Mouse (Mus musculus) kidney, adult 2 months (tissue): ENCODE measurements around the gene Olfr824. TPM values are rescaled to one million over a fixed set of nuclear protein-coding genes. Genes with fewer than 3 reads are reported as not detected.

Source experiments
- DNase-seq: peaks from one replicate; pipeline ENCODE4 v3.0.0; 2021
- H3K27ac ChIP-seq: fragments of 200-500 bp; 2 replicates; pipeline ENCODE4 v1.5.1; 2012; ENCODE audit warnings: low read depth, low read length, control low read depth, inconsistent platforms; ENCODE audit not compliant: insufficient read depth
- H3K27me3 ChIP-seq: fragments of 200-500 bp; replicated peaks from 2 replicates; pipeline ENCODE4 v1.6.1; 2012; ENCODE audit warnings: mild to moderate bottlenecking, moderate library complexity, low read length, inconsistent platforms; ENCODE audit not compliant: control insufficient read depth, insufficient read depth
- H3K36me3 ChIP-seq: fragments of 200-500 bp; 2 replicates; pipeline ENCODE4 v1.6.1; 2012; ENCODE audit warnings: mild to moderate bottlenecking, moderate library complexity, low read length, inconsistent platforms; ENCODE audit not compliant: control insufficient read depth, insufficient read depth
- H3K4me1 ChIP-seq: fragments of 200-500 bp; 2 replicates; pipeline ENCODE4 v1.6.1; 2011; ENCODE audit warnings: low read length; ENCODE audit not compliant: control insufficient read depth, insufficient read depth
- H3K4me3 ChIP-seq: fragments of 200-500 bp; 2 replicates; pipeline ENCODE4 v1.5.1; 2011; ENCODE audit warnings: mild to moderate bottlenecking, low read depth, low read length, control low read depth; ENCODE audit not compliant: insufficient read depth
- CTCF ChIP-seq: fragments of 200-500 bp; conservative IDR thresholded peaks from 2 replicates; pipeline ENCODE4 v1.5.1; 2011; ENCODE audit warnings: low read depth, mild to moderate bottlenecking, control low read depth, low read length, moderate library complexity, mixed read lengths; ENCODE audit not compliant: insufficient read depth, insufficient read length
- POLR2A ChIP-seq: fragments of 200-500 bp; IDR thresholded peaks from one replicate; pipeline ENCODE4 v1.6.1; 2011; ENCODE audit warnings: low read depth, low read length, control low read depth
- WGBS: fragments of 180-500 bp; shearing (Covaris S2); methylation state at CpG from one replicate; pipeline ENCODE4 v1.1.7; 2018; 5-methylcytosine and 5-hydroxymethylcytosine counted together
- polyA plus RNA-seq: library from polyadenylated mRNA; depleted of rRNA; stranded (reverse); fragments of >200 nt; gene quantifications from 2 replicates; pipeline ENCODE4 v1.2.3, GENCODE M21; 2012; rRNA removed

Gene Olfr824
- polyA plus RNA-seq, 1 experiment: not detected

DNA sequence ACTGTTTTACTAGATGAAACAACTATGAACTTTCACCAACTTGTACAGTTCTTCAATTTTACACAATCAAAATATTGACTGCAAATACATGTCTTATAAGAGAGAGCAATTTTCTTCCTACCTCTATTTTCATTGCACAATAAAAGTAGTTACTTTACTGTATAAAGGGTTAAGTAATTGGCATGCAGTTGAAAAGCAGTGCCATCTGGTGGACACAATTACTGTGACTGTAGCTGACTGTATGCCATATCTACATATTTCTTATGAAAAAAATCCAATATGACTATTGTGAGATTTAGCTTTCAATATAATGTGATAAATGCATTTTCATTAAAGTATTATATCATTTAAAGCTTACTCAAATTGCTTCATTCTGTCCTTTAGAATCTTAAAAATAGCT is 33.7 kb downstream of the Olfr824 start:
- no peaks in the 10 kb centered on the region for H3K4me1 ChIP-seq
- H3K27me3 ChIP-seq: no peaks in the 10 kb centered on the region
- TF ChIP-seq CTCF (no peak), POLR2A (no peak)
- no peak overlapping the region for H3K27ac ChIP-seq
- DNase-seq: no peak
- H3K36me3 ChIP-seq: no peaks in the 10 kb centered on the region
- H3K4me3 ChIP-seq: no peak overlapping the region

DNA sequence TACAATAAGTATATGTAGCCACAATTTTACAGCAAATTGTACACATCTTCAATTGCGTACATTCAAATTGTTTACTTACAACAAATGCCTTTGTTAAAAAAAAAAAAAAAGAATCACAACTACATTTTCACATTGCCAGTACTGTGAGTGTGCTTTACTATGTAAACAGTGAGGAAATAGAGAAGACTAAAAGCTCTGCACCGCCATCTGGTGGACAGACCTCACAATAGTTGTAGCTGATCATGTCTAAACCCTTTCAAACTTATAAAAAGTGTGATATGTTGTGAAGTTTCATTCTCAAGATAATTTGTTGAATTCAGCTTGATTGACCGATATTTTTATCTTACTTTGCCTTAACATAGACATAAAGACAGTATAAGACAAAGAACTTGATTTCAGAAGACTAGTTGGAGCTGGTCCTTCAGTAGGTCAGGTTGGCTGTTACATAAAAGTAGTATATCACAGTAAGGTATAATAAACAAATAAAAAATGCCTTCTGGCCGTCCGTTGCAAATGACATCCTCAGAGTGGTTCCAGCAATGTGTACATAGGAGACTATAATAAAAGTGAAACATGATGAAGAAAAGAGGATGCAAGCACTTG is 36.9 kb downstream of the Olfr824 start:
- TF ChIP-seq CTCF (peak; percentile 16; the same call in 1 of the 2 replicates), POLR2A (no peak)
- H3K27ac ChIP-seq: no peak overlapping the region
- no peaks in the 10 kb centered on the region for H3K36me3 ChIP-seq
- H3K4me3 ChIP-seq: no peak overlapping the region
- H3K27me3 ChIP-seq: no peaks in the 10 kb centered on the region
- H3K4me1 ChIP-seq: no peaks in the 10 kb centered on the region
- 14% methylated on average over 5 of the region's 5 CpGs for WGBS
- DNase-seq: peak; percentile 38

Other genes starting within 250 kb of the Olfr824 start
- gene Olfr815, start 224.1 kb downstream of the Olfr824 start, polyA plus RNA-seq: not detected in 2 replicates
- not detected in 2 replicates for gene Olfr816, start 214.4 kb downstream of the Olfr824 start, polyA plus RNA-seq
- not detected in 2 replicates for gene Olfr818, start 180.9 kb downstream of the Olfr824 start, polyA plus RNA-seq
- not detected in 2 replicates for gene Olfr819, start 162.7 kb downstream of the Olfr824 start, polyA plus RNA-seq
- not detected in 2 replicates for gene Olfr247, start 153.9 kb downstream of the Olfr824 start, polyA plus RNA-seq
- gene Gm10310, start 144.9 kb downstream of the Olfr824 start, polyA plus RNA-seq: not detected in 2 replicates
- not detected in 2 replicates for gene Olfr820, start 117.4 kb downstream of the Olfr824 start, polyA plus RNA-seq
- gene Olfr821, start 99.7 kb downstream of the Olfr824 start, polyA plus RNA-seq: not detected in 2 replicates
- not detected in 2 replicates for gene Olfr822, start 58.8 kb downstream of the Olfr824 start, polyA plus RNA-seq
- gene Olfr823, start 14.6 kb downstream of the Olfr824 start, polyA plus RNA-seq: not detected in 2 replicates
- gene Olfr825, start 36.8 kb upstream of the Olfr824 start, polyA plus RNA-seq: not detected in 2 replicates
- not detected in 2 replicates for gene Olfr826, start 54.2 kb upstream of the Olfr824 start, polyA plus RNA-seq
- not detected in 2 replicates for gene Olfr827, start 84.4 kb upstream of the Olfr824 start, polyA plus RNA-seq
- not detected in 2 replicates for gene Neurod4, start 150.2 kb upstream of the Olfr824 start, polyA plus RNA-seq
- gene Tespa1, start 192.9 kb upstream of the Olfr824 start, polyA plus RNA-seq: 0.72 TPM in 1 of 2 replicates, not detected in the other